Mouse (Mus musculus) kidney, adult 2 months (tissue): Measurements from ENCODE around the gene Cog6.

Experiments used
- CTCF ChIP-seq: fragments of 200-500 bp; conservative IDR thresholded peaks from 2 replicates; pipeline ENCODE4 v1.5.1; 2011; ENCODE audit warnings: low read depth, mild to moderate bottlenecking, control low read depth, low read length, moderate library complexity, mixed read lengths; ENCODE audit not compliant: insufficient read depth, insufficient read length
- POLR2A ChIP-seq: fragments of 200-500 bp; IDR thresholded peaks from one replicate; pipeline ENCODE4 v1.6.1; 2011; ENCODE audit warnings: low read depth, low read length, control low read depth

GRCm38 (mm10) chr3:52958444-52959120 lies 58.5 kb downstream of the Cog6 start:
- no peak for TF ChIP-seq CTCF
- TF ChIP-seq POLR2A: no peak
